Mouse (Mus musculus) embryonic facial prominence, embryonic 15.5 days (tissue): ENCODE measurements at regions not wholly inside any gene's neighbourhood (a gene's known extent, or its start where the extent isn't known, plus 50 kb on each side); places are given as distances from the start of the nearest gene placed in this dataset.
A peak's percentile ranks its signal among the peaks of the same experiment; 100 is the strongest.

Experiments used
- ATAC-seq: fragments of 200-750 bp; cut with Nextera tagmentation; 2 replicates; pipeline ENCODE4 v1.8.0; 2017; ENCODE audit warnings: low read depth, moderate TSS enrichment; ENCODE audit not compliant: insufficient number of reproducible peaks, low FRiP score, low TSS enrichment
- H3K27ac ChIP-seq: fragments of 300-500 bp; sonication (generic); replicated peaks from 2 replicates; pipeline ENCODE4 v1.5.1; 2015; ENCODE audit warnings: mild to moderate bottlenecking, inconsistent platforms
- H3K27me3 ChIP-seq: fragments of 300-500 bp; sonication (generic); 2 replicates; pipeline ENCODE4 v1.6.1; 2015; ENCODE audit warnings: inconsistent platforms
- H3K36me3 ChIP-seq: fragments of 300-500 bp; sonication (generic); 2 replicates; pipeline ENCODE4 v1.6.1; 2015; ENCODE audit warnings: mild to moderate bottlenecking, inconsistent platforms
- H3K4me1 ChIP-seq: fragments of 300-500 bp; sonication (generic); 2 replicates; pipeline ENCODE4 v1.6.1; 2015; ENCODE audit warnings: inconsistent platforms
- H3K4me2 ChIP-seq: fragments of 300-500 bp; sonication (generic); replicated peaks from 2 replicates; pipeline ENCODE4 v1.6.1; 2015; ENCODE audit warnings: mild to moderate bottlenecking, inconsistent platforms
- H3K4me3 ChIP-seq: fragments of 300-500 bp; sonication (generic); replicated peaks from 2 replicates; pipeline ENCODE4 v1.5.1; 2015; ENCODE audit warnings: mild to moderate bottlenecking, inconsistent platforms
- H3K9ac ChIP-seq: fragments of 300-500 bp; sonication (generic); 2 replicates; pipeline ENCODE4 v1.6.1; 2015; ENCODE audit warnings: inconsistent platforms
- H3K9me3 ChIP-seq: fragments of 300-500 bp; sonication (generic); replicated peaks from 2 replicates; pipeline ENCODE4 v1.6.1; 2016; ENCODE audit warnings: inconsistent platforms
- WGBS: fragments of 180-500 bp; shearing (Covaris S2); methylation state at CpG from one replicate; pipeline ENCODE4 v1.1.7; 2015; 5-methylcytosine and 5-hydroxymethylcytosine counted together

GRCm38 (mm10) chr3:130977921-130978700, 132.2 kb upstream of the Lef1 start:
- Histone ChIP-seq H3K27ac (no peak overlapping the region), H3K27me3 (no peaks in the 10 kb centered on the region), H3K9ac (no peak overlapping the region), H3K9me3 (no peaks in the 10 kb centered on the region), H3K36me3 (no peaks in the 10 kb centered on the region), H3K4me1 (no peaks in the 10 kb centered on the region), H3K4me3 (no peak overlapping the region), H3K4me2 (no peak overlapping the region)
- WGBS = 49% methylated on average over 13 of the region's 13 CpGs
- no peak for ATAC-seq

- Histone ChIP-seq H3K4me3 (no peak overlapping the region), H3K4me2 (no peak overlapping the region), H3K27me3 (no peaks in the 10 kb centered on the region), H3K9me3 (no peaks in the 10 kb centered on the region), H3K4me1 (no peaks in the 10 kb centered on the region), H3K36me3 (no peaks in the 10 kb centered on the region), H3K27ac (no peak overlapping the region), H3K9ac (no peak overlapping the region)
- 62% methylated on average over 5 of the region's 5 CpGs for WGBS
- no peak for ATAC-seq
Measured at GRCm38 (mm10) chr3:130976206-130976605, 134.1 kb upstream of the Lef1 start.

- H3K9me3 ChIP-seq = no peaks in the 10 kb centered on the region
- H3K27me3 ChIP-seq = no peaks in the 10 kb centered on the region
- WGBS = 47% methylated on average over 1 of the region's 1 CpGs
- H3K4me1 ChIP-seq = no peaks in the 10 kb centered on the region
- ATAC-seq = no peak
- H3K36me3 ChIP-seq = no peaks in the 10 kb centered on the region
- no peak overlapping the region for H3K4me3 ChIP-seq
- no peak overlapping the region for H3K4me2 ChIP-seq
- no peak overlapping the region for H3K27ac ChIP-seq
- H3K9ac ChIP-seq = no peak overlapping the region
Measured at GRCm38 (mm10) chr3:130975291-130975690, 135.0 kb upstream of the Lef1 start.

- no peak for ATAC-seq
- H3K4me3 ChIP-seq = no peak overlapping the region
Measured at GRCm38 (mm10) chr3:130972126-130972525, 138.1 kb upstream of the Lef1 start.

GRCm38 (mm10) chr3:130965275-130965674, 145.0 kb upstream of the Lef1 start:
- ATAC-seq = no peak
- 72% methylated on average over 3 of the region's 3 CpGs for WGBS
- H3K4me2 ChIP-seq = no peak overlapping the region
- no peaks in the 10 kb centered on the region for H3K36me3 ChIP-seq
- no peaks in the 10 kb centered on the region for H3K27me3 ChIP-seq
- H3K27ac ChIP-seq = no peak overlapping the region
- H3K9ac ChIP-seq = no peak overlapping the region
- no peak overlapping the region for H3K4me3 ChIP-seq
- H3K4me1 ChIP-seq = peaks cover 13% of the 10 kb centered on the region; the same call in 1 of the 2 replicates
- no peaks in the 10 kb centered on the region for H3K9me3 ChIP-seq

More at GRCm38 (mm10) chr3:130972126-130972525, 138.1 kb upstream of the Lef1 start:
- WGBS = 73% methylated on average over 2 of the region's 2 CpGs
- H3K9ac ChIP-seq = no peak overlapping the region
- no peaks in the 10 kb centered on the region for H3K4me1 ChIP-seq
- H3K9me3 ChIP-seq = no peaks in the 10 kb centered on the region
- H3K4me2 ChIP-seq = no peak overlapping the region
- no peaks in the 10 kb centered on the region for H3K36me3 ChIP-seq
- no peaks in the 10 kb centered on the region for H3K27me3 ChIP-seq
- no peak overlapping the region for H3K27ac ChIP-seq

GRCm38 (mm10) chr3:130964088-130964487, 146.2 kb upstream of the Lef1 start:
- Histone ChIP-seq H3K27me3 (no peaks in the 10 kb centered on the region), H3K9me3 (no peaks in the 10 kb centered on the region), H3K9ac (no peak overlapping the region), H3K36me3 (no peaks in the 10 kb centered on the region), H3K4me2 (peak overlapping the region; percentile 36), H3K27ac (no peak overlapping the region), H3K4me1 (peaks cover 13% of the 10 kb centered on the region; the same call in 1 of the 2 replicates), H3K4me3 (no peak overlapping the region)
- no peak for ATAC-seq
- 78% methylated on average over 6 of the region's 6 CpGs for WGBS

- ATAC-seq = no peak
- Histone ChIP-seq H3K27ac (no peak overlapping the region), H3K36me3 (no peaks in the 10 kb centered on the region), H3K4me1 (peaks cover 13% of the 10 kb centered on the region; the same call in 1 of the 2 replicates), H3K9ac (no peak overlapping the region), H3K4me2 (peak overlapping the region; percentile 36), H3K4me3 (peak overlapping the region; percentile 15; the same call in 1 of the 2 replicates), H3K27me3 (no peaks in the 10 kb centered on the region), H3K9me3 (no peaks in the 10 kb centered on the region)
- 21% methylated on average over 11 of the region's 11 CpGs for WGBS
Measured at GRCm38 (mm10) chr3:130963625-130964024, 146.6 kb upstream of the Lef1 start.

- peak overlapping the region; percentile 36; the same call in 1 of the 2 replicates for H3K4me2 ChIP-seq
- ATAC-seq = no peak
- WGBS = 61% methylated on average over 12 of the region's 12 CpGs
- no peak overlapping the region for H3K27ac ChIP-seq
- no peaks in the 10 kb centered on the region for H3K27me3 ChIP-seq
- H3K4me1 ChIP-seq = peaks cover 13% of the 10 kb centered on the region; the same call in 1 of the 2 replicates
- no peak overlapping the region for H3K9ac ChIP-seq
- H3K9me3 ChIP-seq = no peaks in the 10 kb centered on the region
- H3K36me3 ChIP-seq = no peaks in the 10 kb centered on the region
- H3K4me3 ChIP-seq = no peak overlapping the region
Measured at GRCm38 (mm10) chr3:130962701-130963472, 147.4 kb upstream of the Lef1 start.

GRCm38 (mm10) chr3:130962151-130962633, 148.1 kb upstream of the Lef1 start:
- no peak for ATAC-seq
- H3K9me3 ChIP-seq = no peaks in the 10 kb centered on the region
- H3K36me3 ChIP-seq = no peaks in the 10 kb centered on the region
- 24% methylated on average over 14 of the region's 14 CpGs for WGBS
- H3K9ac ChIP-seq = no peak overlapping the region
- H3K27me3 ChIP-seq = no peaks in the 10 kb centered on the region
- H3K4me1 ChIP-seq = peaks cover 13% of the 10 kb centered on the region; the same call in 1 of the 2 replicates
- H3K4me3 ChIP-seq = no peak overlapping the region
- H3K27ac ChIP-seq = no peak overlapping the region
- no peak overlapping the region for H3K4me2 ChIP-seq

- ATAC-seq = no peak
- no peaks in the 10 kb centered on the region for H3K36me3 ChIP-seq
- H3K4me2 ChIP-seq = no peak overlapping the region
- H3K4me3 ChIP-seq = no peak overlapping the region
- no peak overlapping the region for H3K27ac ChIP-seq
- no peaks in the 10 kb centered on the region for H3K27me3 ChIP-seq
- no peaks in the 10 kb centered on the region for H3K9me3 ChIP-seq
- 48% methylated on average over 6 of the region's 6 CpGs for WGBS
- no peak overlapping the region for H3K9ac ChIP-seq
- H3K4me1 ChIP-seq = peaks cover 13% of the 10 kb centered on the region; the same call in 1 of the 2 replicates
Measured at GRCm38 (mm10) chr3:130961704-130962103, 148.6 kb upstream of the Lef1 start.

GRCm38 (mm10) chr3:130955958-130956357, 154.3 kb upstream of the Lef1 start:
- no peaks in the 10 kb centered on the region for H3K36me3 ChIP-seq
- H3K9ac ChIP-seq = no peak overlapping the region
- H3K27me3 ChIP-seq = no peaks in the 10 kb centered on the region
- H3K4me1 ChIP-seq = no peaks in the 10 kb centered on the region
- no peak overlapping the region for H3K4me2 ChIP-seq
- no peak for ATAC-seq
- H3K4me3 ChIP-seq = no peak overlapping the region
- WGBS = 76% methylated on average over 4 of the region's 4 CpGs
- no peak overlapping the region for H3K27ac ChIP-seq
- 0 out of 2 replicates have a peak, but pooled peaks cover 7% of the 10 kb centered on the region for H3K9me3 ChIP-seq
